26 mouse cellular contexts compared by ENCODE assay signal in genomic region chr3:82129258-82129657, GRCm38 (mm10). TPM values are rescaled to one million over a fixed set of nuclear protein-coding genes. Genes with fewer than 3 reads are reported as not detected.
A peak's percentile ranks its signal among the peaks of the same experiment; 100 is the strongest.
DNase-seq lines count a peak whose midpoint lies in the region; ATAC-seq and TF ChIP-seq lines count a peak whose summit lies in the region.
"Had no signal": no experiment of that assay in that cellular context is flagged by ENCODE, and none has a peak within 500 bp of the region (broad histone marks: within the 10 kb centered on the region; RNA-seq: fewer than 3 reads in every experiment).

No protein-coding gene starts in this region.

- 0 out of 2 replicates have a peak, but pooled peaks cover 3% of the 10 kb centered on the region for H3K36me3 ChIP-seq in heart, embryonic 13.5 days
- H3K36me3 ChIP-seq in heart, adult 2 months (ENCODE audit: control insufficient read depth, insufficient read depth, low read length), result no peaks in the 10 kb centered on the region
- no peaks in the 10 kb centered on the region for H3K36me3 ChIP-seq in kidney, postnatal 0 days (ENCODE audit: insufficient read depth, low read length)
- H3K36me3 ChIP-seq in megakaryocyte, embryonic 14.5 days (replicated peaks; ENCODE audit: low read length), result peaks cover 51% of the 10 kb centered on the region
- H3K36me3 ChIP-seq: embryonic facial prominence, embryonic 13.5 days; embryonic facial prominence, embryonic 15.5 days; forebrain, embryonic 10.5 days; forebrain, embryonic 12.5 days had no signal

- H3K27ac ChIP-seq in heart, embryonic 13.5 days (replicated peaks), result peak overlapping the region; percentile 20; the same call in 1 of the 2 replicates
- H3K27ac ChIP-seq in heart, adult 2 months, result no peak overlapping the region
- H3K27ac ChIP-seq in kidney, postnatal 0 days, result no peak overlapping the region
- H3K27ac ChIP-seq: embryonic facial prominence, embryonic 13.5 days; embryonic facial prominence, embryonic 15.5 days; forebrain, embryonic 10.5 days; forebrain, embryonic 12.5 days had no signal

- no peak for TF ChIP-seq CTCF in heart, adult 2 months (IDR thresholded peaks at IDR 0.05)
- TF ChIP-seq CTCF in kidney, postnatal 0 days (IDR thresholded peaks at IDR 0.05; ENCODE audit: low read depth), result no peak

- 16% methylated on average over 1 of the region's 1 CpGs for WGBS in heart, embryonic 13.5 days
- 34% methylated on average over 1 of the region's 1 CpGs for WGBS in heart, adult 2 months
- 45% methylated on average over 1 of the region's 1 CpGs for WGBS in kidney, postnatal 0 days

- no peak for TF ChIP-seq EP300 in heart, adult 2 months (IDR thresholded peaks at IDR 0.05; ENCODE audit: insufficient read depth, low read depth, low read length)

- H3K4me1 ChIP-seq in heart, embryonic 13.5 days, result peaks cover 30% of the 10 kb centered on the region
- no peaks in the 10 kb centered on the region for H3K4me1 ChIP-seq in heart, adult 2 months (ENCODE audit: control insufficient read depth, insufficient read depth, low read length)
- H3K4me1 ChIP-seq in kidney, postnatal 0 days (replicated peaks; ENCODE audit: insufficient read depth, low read length), result no peaks in the 10 kb centered on the region
- H3K4me1 ChIP-seq in megakaryocyte, embryonic 14.5 days, result peaks cover 94% of the 10 kb centered on the region
- H3K4me1 ChIP-seq: embryonic facial prominence, embryonic 15.5 days; forebrain, embryonic 10.5 days; forebrain, embryonic 12.5 days had no signal

- intact Hi-C loops in heart, adult 2 months (cut with DNase I), result no loop called here

- H3K27me3 ChIP-seq in heart, embryonic 13.5 days (replicated peaks), result no peaks in the 10 kb centered on the region
- H3K27me3 ChIP-seq in heart, adult 2 months (ENCODE audit: control insufficient read depth, insufficient read depth, low read length), result no peaks in the 10 kb centered on the region
- H3K27me3 ChIP-seq in kidney, postnatal 0 days (ENCODE audit: insufficient read depth, low read length), result no peaks in the 10 kb centered on the region
- H3K27me3 ChIP-seq in megakaryocyte, embryonic 14.5 days (replicated peaks), result no peaks in the 10 kb centered on the region
- H3K27me3 ChIP-seq: embryonic facial prominence, embryonic 13.5 days; embryonic facial prominence, embryonic 15.5 days; forebrain, embryonic 12.5 days had no signal

- ATAC-seq in heart, embryonic 13.5 days (ENCODE audit: extremely low read depth, insufficient number of reproducible peaks, low FRiP score, low TSS enrichment), result no peak
- no peak for ATAC-seq in kidney, postnatal 0 days (replicated peaks; ENCODE audit: low FRiP score, low read depth)
- ATAC-seq in megakaryocyte, adult 5-6 weeks (ENCODE audit: poor library complexity, severe bottlenecking), result no peak
- peak; percentile 67 for ATAC-seq in common myeloid progenitor, adult 5-6 weeks (replicated peaks; ENCODE audit: low read depth, poor library complexity, severe bottlenecking)
- ATAC-seq: forebrain, embryonic 14.5 days; forebrain, embryonic 16.5 days had no signal

- H3K9ac ChIP-seq in heart, embryonic 13.5 days, result no peak overlapping the region
- H3K9ac ChIP-seq in heart, adult 2 months (ENCODE audit: low read depth, low read length), result no peak overlapping the region
- H3K9ac ChIP-seq in kidney, postnatal 0 days (ENCODE audit: low read depth, low read length), result no peak overlapping the region
- H3K9ac ChIP-seq: embryonic facial prominence, embryonic 13.5 days; embryonic facial prominence, embryonic 15.5 days; forebrain, embryonic 12.5 days had no signal

- no peak for DNase-seq in heart, adult 2 months
- peak; percentile 61 for DNase-seq in kidney, postnatal 0 days (ENCODE audit: low spot score)
- no peak for DNase-seq in kidney, postnatal 36 days
- no peak for DNase-seq in adrenal gland, adult (ENCODE audit: inconsistent age in 2 of 2, low spot score in 1 of 2)
- DNase-seq: adrenal gland, adult 8-10 months; adrenal gland, postnatal 14 days; adrenal gland, postnatal 36 days; cerebellum, adult 11-12 months; cerebellum, adult 2 months; cerebellum, adult 9-10 months; cerebellum, postnatal 10 days; cerebellum, postnatal 25 days; embryo, embryonic 11 days had no signal

- no peak overlapping the region for H3K4me2 ChIP-seq in heart, embryonic 13.5 days
- no peak overlapping the region for H3K4me2 ChIP-seq in kidney, postnatal 0 days (ENCODE audit: low read length)
- H3K4me2 ChIP-seq: embryonic facial prominence, embryonic 13.5 days; embryonic facial prominence, embryonic 15.5 days; forebrain, embryonic 12.5 days had no signal

- no peaks in the 10 kb centered on the region for H3K9me3 ChIP-seq in heart, embryonic 13.5 days
- H3K9me3 ChIP-seq in kidney, postnatal 0 days (replicated peaks; ENCODE audit: low read length), result no peaks in the 10 kb centered on the region
- H3K9me3 ChIP-seq in megakaryocyte, embryonic 14.5 days, result no peaks in the 10 kb centered on the region
- H3K9me3 ChIP-seq: embryonic facial prominence, embryonic 13.5 days; embryonic facial prominence, embryonic 15.5 days; forebrain, embryonic 10.5 days; forebrain, embryonic 12.5 days had no signal

- H3K79me2 ChIP-seq in heart, adult 2 months (replicated peaks; ENCODE audit: control insufficient read depth, insufficient read depth, low read length), result no peaks in the 10 kb centered on the region

- no peak overlapping the region for H3K4me3 ChIP-seq in heart, embryonic 13.5 days
- H3K4me3 ChIP-seq in heart, adult 2 months, result no peak overlapping the region
- H3K4me3 ChIP-seq in kidney, postnatal 0 days (replicated peaks; ENCODE audit: low read depth, low read length), result no peak overlapping the region
- peak overlapping the region; percentile 81 for H3K4me3 ChIP-seq in megakaryocyte, embryonic 14.5 days (replicated peaks)
- H3K4me3 ChIP-seq: embryonic facial prominence, embryonic 13.5 days; embryonic facial prominence, embryonic 15.5 days; erythroblast, embryonic 14.5 days; forebrain, embryonic 10.5 days; forebrain, embryonic 12.5 days had no signal

- TF ChIP-seq POLR2A in heart, adult 2 months (IDR thresholded peaks at IDR 0.05; ENCODE audit: insufficient read depth, low read depth, low read length), result no peak

RNA-seq across cellular contexts. Expression of gene Gucy1a1, which starts 16.3 kb away (rescaled TPM):
- polyA plus RNA-seq in heart, embryonic 13.5 days (2015; fragmentation: Nextera tagmentation; extraction: Ambion mirVana), result 52.2 and 54.2 TPM in 2 replicates
- total RNA-seq in heart, adult 2 months (2021), result 10 to 100 TPM; 17.7 to 20.6 TPM
- polyA plus RNA-seq in heart, adult 2 months (2012; rRNA removed), result 12.0 and 22.7 TPM in 2 replicates
- 72.4 and 72.5 TPM in 2 replicates for polyA plus RNA-seq in kidney, postnatal 0 days (2015; fragmentation: Nextera tagmentation; extraction: Ambion mirVana)
- polyA plus RNA-seq in megakaryocyte, embryonic 14.5 days (2012; ENCODE audit: insufficient read depth, low replicate concordance), result 3.2 and 7.1 TPM in 2 replicates
- total RNA-seq in megakaryocyte, adult 5-6 weeks (2015), result 0.04 TPM in 1 of 2 replicates, not detected in the other
- total RNA-seq in megakaryocyte, adult 5-6 weeks (2017), result not detected in 2 replicates
- 3.0 and 4.5 TPM in 2 replicates for total RNA-seq in common myeloid progenitor, adult 5-6 weeks (2017)
- total RNA-seq: MEL had no signal
- polyA plus RNA-seq: C2C12; erythroblast, embryonic 14.5 days had no signal

RNA-seq across cellular contexts. Expression of gene Gucy1b1, which starts 54.8 kb away (rescaled TPM):
- polyA plus RNA-seq in heart, embryonic 13.5 days (2015; fragmentation: Nextera tagmentation; extraction: Ambion mirVana), result 57.1 and 59.5 TPM in 2 replicates
- total RNA-seq in heart, adult 2 months (2021), result 10 to 100 TPM; 14.7 to 15.1 TPM
- polyA plus RNA-seq in heart, adult 2 months (2012; rRNA removed), result 9.4 and 18.6 TPM in 2 replicates
- 24.2 and 28.2 TPM in 2 replicates for polyA plus RNA-seq in kidney, postnatal 0 days (2015; fragmentation: Nextera tagmentation; extraction: Ambion mirVana)
- 3.2 TPM in 1 of 2 replicates, not detected in the other for polyA plus RNA-seq in megakaryocyte, embryonic 14.5 days (2012; ENCODE audit: insufficient read depth, low replicate concordance)
- not detected in 2 replicates for total RNA-seq in megakaryocyte, adult 5-6 weeks (2015)
- not detected in 2 replicates for total RNA-seq in megakaryocyte, adult 5-6 weeks (2017)
- total RNA-seq in common myeloid progenitor, adult 5-6 weeks (2017), result 0.87 and 2.0 TPM in 2 replicates
- total RNA-seq: MEL had no signal
- polyA plus RNA-seq: C2C12; erythroblast, embryonic 14.5 days had no signal
